Mouse (Mus musculus) hindbrain, embryonic 10.5 days (tissue): ENCODE results near the gene Hs3st5. TPM values are rescaled to one million over a fixed set of nuclear protein-coding genes. Genes with fewer than 3 reads are reported as not detected.
"Not testable (repeated sequence)": the region's sequence is repeated elsewhere in the genome, so short reads cannot be mapped to it uniquely, and the experiment has no call there.

Source experiments
- DNase-seq: peaks from one replicate; pipeline ENCODE4 v3.0.0-alpha.2; 2017; ENCODE audit warnings: low spot score
- H3K27ac ChIP-seq: fragments of 300-500 bp; sonication (generic); 2 replicates; pipeline ENCODE4 v1.5.1; 2016; ENCODE audit warnings: mild to moderate bottlenecking, moderate library complexity
- H3K27me3 ChIP-seq: fragments of 300-500 bp; sonication (generic); 2 replicates; pipeline ENCODE4 v1.6.1; 2016; ENCODE audit warnings: mild to moderate bottlenecking; ENCODE audit not compliant: poor library complexity, insufficient read depth, severe bottlenecking
- H3K36me3 ChIP-seq: fragments of 300-500 bp; sonication (generic); 2 replicates; pipeline ENCODE4 v1.6.1; 2016; ENCODE audit warnings: mild to moderate bottlenecking, moderate library complexity
- H3K4me1 ChIP-seq: fragments of 300-500 bp; sonication (generic); replicated peaks from 2 replicates; pipeline ENCODE4 v1.6.1; 2016; ENCODE audit warnings: mild to moderate bottlenecking
- H3K4me3 ChIP-seq: fragments of 300-500 bp; sonication (generic); 2 replicates; pipeline ENCODE4 v1.5.1; 2016; ENCODE audit warnings: mild to moderate bottlenecking, moderate library complexity
- H3K9me3 ChIP-seq: fragments of 300-500 bp; sonication (generic); 2 replicates; pipeline ENCODE4 v1.6.1; 2016; ENCODE audit warnings: mild to moderate bottlenecking, moderate library complexity
- WGBS: fragments of 180-500 bp; shearing (Covaris S2); methylation state at CpG from one replicate; pipeline ENCODE4 v1.1.7; 2016; 5-methylcytosine and 5-hydroxymethylcytosine counted together
- polyA plus RNA-seq: library from polyadenylated mRNA; unstranded; fragments of >200 nt; fragmentation: Nextera tagmentation; extraction: Ambion mirVana; gene quantifications from 2 replicates; pipeline ENCODE4 v1.2.1, GENCODE M21; 2016

Gene Hs3st5
- polyA plus RNA-seq, 1 experiment from 2014 or later: 3.2 TPM

DNA sequence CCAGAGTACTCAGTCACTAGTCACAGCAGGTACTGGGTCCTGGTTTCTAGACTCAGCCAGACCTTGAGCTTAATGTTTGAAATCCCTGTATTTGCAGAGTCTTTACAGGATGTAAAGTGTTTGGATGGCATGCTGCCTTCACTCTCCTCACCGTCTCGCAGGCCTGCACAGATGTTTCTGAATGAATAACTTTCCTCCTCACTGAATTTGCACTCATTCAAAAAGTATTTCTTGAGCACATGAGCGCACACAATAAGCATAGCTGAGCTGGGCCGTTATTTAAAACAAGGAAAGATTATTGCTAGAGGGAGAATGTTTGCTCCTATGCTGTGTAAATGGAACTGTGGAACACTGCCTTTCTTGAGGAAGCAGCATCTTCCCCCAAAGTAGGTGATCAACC, 2.9 kb downstream of the Hs3st5 start:
- H3K4me1 ChIP-seq: peaks cover 21% of the 10 kb centered on the region
- H3K27ac ChIP-seq: no peak overlapping the region
- no peaks in the 10 kb centered on the region for H3K36me3 ChIP-seq
- WGBS: 60% methylated on average over 4 of the region's 4 CpGs
- H3K9me3 ChIP-seq: no peaks in the 10 kb centered on the region
- H3K4me3 ChIP-seq: peak overlapping the region; percentile 23; the same call in 1 of the 2 replicates
- DNase-seq: no peak
- peaks cover 46% of the 10 kb centered on the region for H3K27me3 ChIP-seq

- Histone ChIP-seq H3K9me3 (no peaks in the 10 kb centered on the region), H3K4me3 (no peak overlapping the region), H3K4me1 (no peaks in the 10 kb centered on the region), H3K36me3 (no peaks in the 10 kb centered on the region), H3K27me3 (no peaks in the 10 kb centered on the region), H3K27ac (no peak overlapping the region)
- DNase-seq: no peak
Observed at GRCm38 (mm10) chr10:36523881-36524280, 17.3 kb downstream of the Hs3st5 start.

DNA sequence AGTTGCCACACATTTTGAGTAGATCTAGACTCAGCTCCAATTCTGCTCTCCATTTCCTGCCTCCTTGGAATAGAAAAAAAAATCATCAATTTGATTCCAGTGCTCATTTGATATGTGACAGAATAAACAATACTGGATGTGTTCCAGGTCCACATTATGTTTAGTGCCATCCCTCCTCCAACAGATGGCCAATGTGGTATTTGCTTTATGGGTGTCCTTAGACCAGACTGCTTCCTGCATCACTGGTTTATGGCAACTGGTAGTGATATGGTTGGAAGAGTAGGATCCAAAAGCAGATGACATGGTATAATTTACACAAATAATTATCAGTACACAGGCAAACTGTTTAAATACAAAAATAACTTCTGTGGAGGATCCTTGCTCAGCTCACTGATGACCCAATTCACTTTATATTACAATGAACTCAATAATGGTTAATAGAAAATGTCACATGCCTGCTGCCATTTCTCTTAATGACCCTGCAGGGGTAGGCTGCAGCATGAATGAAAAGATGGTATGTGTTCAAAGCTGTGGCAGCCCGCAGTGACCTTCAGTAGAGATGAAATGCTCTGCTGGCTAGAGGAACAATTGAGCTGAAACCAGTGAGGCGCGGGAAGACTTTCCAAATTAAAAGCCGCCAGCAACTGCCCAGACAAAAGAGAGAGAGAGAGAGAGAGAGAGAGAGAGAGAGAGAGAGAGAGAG, 27.2 kb downstream of the Hs3st5 start:
- peaks cover 4% of the 10 kb centered on the region; the same call in 1 of the 2 replicates for H3K9me3 ChIP-seq
- no peak overlapping the region for H3K27ac ChIP-seq
- no peaks in the 10 kb centered on the region for H3K27me3 ChIP-seq
- no peaks in the 10 kb centered on the region for H3K36me3 ChIP-seq
- 21% methylated on average over 4 of the region's 4 CpGs for WGBS
- H3K4me3 ChIP-seq: no peak overlapping the region
- peaks cover 8% of the 10 kb centered on the region for H3K4me1 ChIP-seq
- DNase-seq: peak; percentile 45

DNA sequence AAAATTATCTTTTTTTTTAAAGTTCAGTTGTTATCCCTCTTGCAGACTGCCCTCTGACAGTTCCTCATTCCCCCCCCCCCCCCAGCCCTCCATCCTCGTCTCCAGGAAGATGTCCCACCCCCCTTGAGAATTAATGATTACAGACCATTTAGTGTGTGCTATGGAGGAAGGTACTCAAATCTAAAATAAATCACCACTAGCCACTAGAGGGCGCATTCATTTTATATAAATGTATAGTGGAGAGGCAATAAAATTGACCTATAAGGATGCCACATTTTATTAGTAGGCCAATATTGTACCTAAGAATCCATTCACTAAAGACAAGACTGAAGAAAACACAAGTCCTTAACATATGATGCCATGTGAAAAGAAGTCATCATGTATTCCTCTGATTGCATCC, 40.0 kb downstream of the Hs3st5 start:
- no peaks in the 10 kb centered on the region for H3K27me3 ChIP-seq
- 21% methylated on average over 2 of the region's 2 CpGs for WGBS
- H3K27ac ChIP-seq: no peak overlapping the region
- H3K4me1 ChIP-seq: no peaks in the 10 kb centered on the region
- no peak overlapping the region for H3K4me3 ChIP-seq
- no peaks in the 10 kb centered on the region for H3K36me3 ChIP-seq
- no peak for DNase-seq
- H3K9me3 ChIP-seq: no peaks in the 10 kb centered on the region

DNA sequence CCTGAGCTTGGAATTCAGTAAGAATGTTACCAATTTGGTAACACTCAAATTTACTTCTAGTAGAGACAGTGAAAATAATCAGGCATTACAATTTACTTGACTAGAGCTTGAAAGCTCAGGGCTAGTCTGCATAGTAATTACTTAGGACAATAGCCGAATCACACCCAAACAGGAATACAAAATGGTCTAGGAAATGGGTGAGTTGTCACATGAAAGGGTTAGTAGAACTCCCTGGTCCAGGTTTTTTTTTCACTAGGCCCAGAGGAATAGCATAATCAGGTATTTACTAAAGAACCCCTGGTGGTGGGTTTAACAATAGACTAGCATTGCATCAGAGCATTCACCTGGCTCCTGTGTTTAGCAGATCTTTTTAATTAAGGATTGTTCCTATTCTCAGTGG, 41.1 kb downstream of the Hs3st5 start:
- H3K9me3 ChIP-seq, H3K27me3 ChIP-seq, H3K4me1 ChIP-seq, H3K4me3 ChIP-seq, H3K27ac ChIP-seq, H3K36me3 ChIP-seq, DNase-seq: not testable (repeated sequence)
- WGBS: 77% methylated on average over 1 of the region's 1 CpGs

- 72% methylated on average over 4 of the region's 4 CpGs for WGBS
- no peak for DNase-seq
- no peaks in the 10 kb centered on the region for H3K27me3 ChIP-seq
- 0 out of 2 replicates have a peak, but pooled peaks cover 2% of the 10 kb centered on the region for H3K4me1 ChIP-seq
- no peaks in the 10 kb centered on the region for H3K36me3 ChIP-seq
- no peak overlapping the region for H3K4me3 ChIP-seq
- no peaks in the 10 kb centered on the region for H3K9me3 ChIP-seq
- H3K27ac ChIP-seq: no peak overlapping the region
Observed at GRCm38 (mm10) chr10:36554057-36554456, 47.4 kb downstream of the Hs3st5 start.

DNA sequence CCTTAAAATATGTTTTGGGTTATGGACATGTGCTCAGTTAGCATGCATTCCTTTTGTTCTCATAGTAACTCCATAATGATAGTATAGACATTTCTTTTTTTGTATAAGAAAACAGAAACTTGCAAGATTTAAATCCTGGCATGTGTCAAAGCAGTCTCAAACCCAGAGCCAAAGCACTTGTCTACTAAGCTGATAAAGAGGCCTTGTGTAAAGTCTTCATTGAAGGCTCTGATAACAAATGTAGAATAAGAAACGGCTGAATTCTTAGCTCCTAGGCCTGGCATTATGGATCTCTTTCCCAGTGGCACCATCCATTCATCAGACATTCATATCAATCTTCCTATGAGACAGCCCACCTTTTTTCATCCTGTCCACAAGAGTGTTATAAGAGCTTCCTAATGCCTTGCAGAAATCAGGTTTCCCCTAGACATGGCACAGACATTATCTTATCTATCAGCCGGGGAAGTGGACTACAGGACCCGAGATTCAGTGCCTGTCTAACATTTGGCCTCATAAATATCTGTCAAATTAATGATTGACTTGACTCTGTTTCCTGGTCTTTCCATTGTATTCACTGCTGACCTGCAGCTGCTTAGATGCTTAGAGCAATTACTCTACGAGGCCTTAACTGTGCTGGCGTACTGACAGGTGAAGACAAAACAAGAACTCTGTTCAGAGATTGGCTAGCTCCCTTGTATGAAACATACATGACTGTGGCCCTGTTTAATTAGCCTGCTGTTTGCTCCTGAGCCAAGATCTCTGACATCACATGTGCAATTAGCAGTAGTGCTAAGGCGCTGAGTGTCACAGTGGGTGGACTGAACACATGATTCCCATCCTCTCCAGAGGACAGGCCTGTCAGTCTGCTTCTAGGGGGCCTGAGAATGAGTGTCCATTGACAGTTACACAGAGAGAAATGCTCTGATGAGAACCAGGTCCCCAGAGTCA, 48.6 kb downstream of the Hs3st5 start:
- H3K27ac ChIP-seq: no peak overlapping the region
- H3K27me3 ChIP-seq: no peaks in the 10 kb centered on the region
- 76% methylated on average over 6 of the region's 6 CpGs for WGBS
- no peaks in the 10 kb centered on the region for H3K36me3 ChIP-seq
- no peak overlapping the region for H3K4me3 ChIP-seq
- no peak for DNase-seq
- no peaks in the 10 kb centered on the region for H3K9me3 ChIP-seq
- 0 out of 2 replicates have a peak, but pooled peaks cover 2% of the 10 kb centered on the region for H3K4me1 ChIP-seq

DNA sequence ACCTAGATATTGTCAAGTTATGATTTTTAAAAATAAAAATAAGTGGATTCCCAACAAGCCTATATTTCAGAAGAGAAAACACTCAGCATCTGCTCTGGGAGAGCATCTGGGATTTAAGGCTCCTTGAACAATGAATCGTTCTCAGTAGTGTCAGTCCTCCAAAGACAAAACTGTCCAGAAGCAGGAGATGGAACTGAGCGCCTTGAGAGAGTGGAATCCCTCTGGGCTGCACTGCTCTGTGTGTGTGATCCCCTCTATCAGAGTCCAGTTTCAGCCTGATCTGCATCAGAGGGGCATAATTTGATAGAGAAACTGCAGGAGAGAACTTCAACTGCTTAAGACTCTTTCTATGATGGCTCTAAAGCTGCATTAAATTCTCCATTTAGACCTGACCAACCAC, 49.5 kb downstream of the Hs3st5 start:
- WGBS: 80% methylated on average over 2 of the region's 2 CpGs
- H3K4me3 ChIP-seq: no peak overlapping the region
- DNase-seq: no peak
- no peaks in the 10 kb centered on the region for H3K9me3 ChIP-seq
- no peaks in the 10 kb centered on the region for H3K36me3 ChIP-seq
- no peak overlapping the region for H3K27ac ChIP-seq
- H3K27me3 ChIP-seq: no peaks in the 10 kb centered on the region
- H3K4me1 ChIP-seq: 0 out of 2 replicates have a peak, but pooled peaks cover 2% of the 10 kb centered on the region

- H3K36me3 ChIP-seq: no peaks in the 10 kb centered on the region
- H3K4me1 ChIP-seq: 0 out of 2 replicates have a peak, but pooled peaks cover 2% of the 10 kb centered on the region
- 90% methylated on average over 6 of the region's 6 CpGs for WGBS
- no peaks in the 10 kb centered on the region for H3K9me3 ChIP-seq
- DNase-seq: no peak
- no peak overlapping the region for H3K27ac ChIP-seq
- H3K4me3 ChIP-seq: no peak overlapping the region
- no peaks in the 10 kb centered on the region for H3K27me3 ChIP-seq
Observed at GRCm38 (mm10) chr10:36557673-36558072, 51.1 kb downstream of the Hs3st5 start.

DNA sequence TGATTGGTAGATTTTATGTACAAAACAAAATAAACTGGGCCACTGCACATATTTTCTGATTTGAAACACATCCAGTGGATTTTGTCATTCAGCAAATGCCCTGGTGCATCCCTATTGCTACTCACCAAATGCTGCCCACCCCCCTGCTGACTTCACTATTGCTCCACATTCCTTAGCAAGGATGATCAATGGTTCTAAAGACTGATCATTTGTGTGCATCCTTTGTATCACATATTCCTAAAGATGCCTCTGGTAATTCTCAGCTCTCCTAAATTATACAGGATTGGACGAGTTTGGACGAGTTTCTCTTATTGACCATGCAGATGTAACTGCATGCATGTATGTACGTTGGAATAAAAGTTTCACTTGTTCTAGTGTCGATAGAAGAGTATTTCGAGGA, 52.1 kb downstream of the Hs3st5 start:
- Histone ChIP-seq H3K9me3 (no peaks in the 10 kb centered on the region), H3K27ac (no peak overlapping the region), H3K4me1 (0 out of 2 replicates have a peak, but pooled peaks cover 2% of the 10 kb centered on the region), H3K36me3 (no peaks in the 10 kb centered on the region), H3K4me3 (no peak overlapping the region), H3K27me3 (no peaks in the 10 kb centered on the region)
- DNase-seq: no peak
- WGBS: 86% methylated on average over 5 of the region's 5 CpGs

GRCm38 (mm10) chr10:36567258-36567657, 60.6 kb downstream of the Hs3st5 start:
- Histone ChIP-seq H3K36me3 (no peaks in the 10 kb centered on the region), H3K4me1 (peaks cover 14% of the 10 kb centered on the region), H3K9me3 (no peaks in the 10 kb centered on the region), H3K27ac (no peak overlapping the region), H3K4me3 (no peak overlapping the region), H3K27me3 (no peaks in the 10 kb centered on the region)
- WGBS: 41% methylated on average over 2 of the region's 2 CpGs
- no peak for DNase-seq

- WGBS: 64% methylated on average over 3 of the region's 3 CpGs
Observed at GRCm38 (mm10) chr10:36572540-36572939, 65.9 kb downstream of the Hs3st5 start.

More at GRCm38 (mm10) chr10:36572540-36572939, 65.9 kb downstream of the Hs3st5 start:
- DNase-seq: no peak
- H3K36me3 ChIP-seq: no peaks in the 10 kb centered on the region
- H3K9me3 ChIP-seq: no peaks in the 10 kb centered on the region
- no peak overlapping the region for H3K4me3 ChIP-seq
- no peak overlapping the region for H3K27ac ChIP-seq
- no peaks in the 10 kb centered on the region for H3K27me3 ChIP-seq
- H3K4me1 ChIP-seq: peaks cover 7% of the 10 kb centered on the region; the same call in 1 of the 2 replicates
